Mouse (Mus musculus): ENCODE data around the gene Lpar1. TPM values are rescaled to one million over a fixed set of nuclear protein-coding genes. Genes with fewer than 3 reads are reported as not detected.
A peak's percentile ranks its signal among the peaks of the same experiment; 100 is the strongest.

The Lpar1 gene
- polyA plus RNA-seq (2015; fragmentation: Nextera tagmentation; extraction: Ambion mirVana): 20.4 and 23.2 TPM in 2 replicates

- Histone ChIP-seq H3K4me1 (replicated peaks) (peaks cover 12% of the 10 kb centered on the region; the same call in 1 of the 2 replicates), H3K9ac (peak within 1 kb of the TSS; percentile 60), H3K9me3 (no peaks in the 10 kb centered on the region), H3K27me3 (peaks cover 9% of the 10 kb centered on the region), H3K4me2 (peak within 1 kb of the TSS; percentile 96), H3K36me3 (no peaks in the 10 kb centered on the region), H3K27ac (replicated peaks) (0 out of 2 replicates have a peak within 1 kb of the TSS, but pooled peaks have one; percentile 49), H3K4me3 (peak within 1 kb of the TSS; percentile 82)
- ATAC-seq (ENCODE audit: low FRiP score, low read depth): peak; percentile 71
- 3% methylated on average over 19 of the region's 19 CpGs for WGBS
Measured at GRCm38 (mm10) chr4:58553631-58554358, at the start of gene Lpar1. Lpar1 (minus strand) TSS chr4:58553898.

- Histone ChIP-seq H3K4me1 (replicated peaks) (no peaks in the 10 kb centered on the region), H3K4me3 (no peak overlapping the region), H3K27me3 (no peaks in the 10 kb centered on the region), H3K9ac (no peak overlapping the region), H3K36me3 (no peaks in the 10 kb centered on the region), H3K27ac (replicated peaks) (no peak overlapping the region), H3K4me2 (no peak overlapping the region), H3K9me3 (no peaks in the 10 kb centered on the region)
- ATAC-seq (ENCODE audit: low FRiP score, low read depth): no peak
- 53% methylated on average over 2 of the region's 2 CpGs for WGBS
Measured at GRCm38 (mm10) chr4:58585942-58586341, 32.2 kb upstream of the Lpar1 start.

- no peak overlapping the region for H3K27ac ChIP-seq (replicated peaks)
- no peaks in the 10 kb centered on the region for H3K27me3 ChIP-seq
- no peaks in the 10 kb centered on the region for H3K9me3 ChIP-seq
- no peak overlapping the region for H3K4me3 ChIP-seq
- H3K4me2 ChIP-seq: no peak overlapping the region
- no peak for ATAC-seq (ENCODE audit: low FRiP score, low read depth)
- no peak overlapping the region for H3K9ac ChIP-seq
- no peaks in the 10 kb centered on the region for H3K4me1 ChIP-seq (replicated peaks)
- 86% methylated on average over 7 of the region's 7 CpGs for WGBS
- H3K36me3 ChIP-seq: no peaks in the 10 kb centered on the region
Measured at GRCm38 (mm10) chr4:58581191-58581590, 27.5 kb upstream of the Lpar1 start.

GRCm38 (mm10) chr4:58580516-58580915, 26.8 kb upstream of the Lpar1 start:
- no peaks in the 10 kb centered on the region for H3K36me3 ChIP-seq
- no peaks in the 10 kb centered on the region for H3K4me1 ChIP-seq (replicated peaks)
- H3K27me3 ChIP-seq: no peaks in the 10 kb centered on the region
- WGBS: 88% methylated on average over 5 of the region's 5 CpGs
- ATAC-seq (ENCODE audit: low FRiP score, low read depth): no peak
- no peak overlapping the region for H3K27ac ChIP-seq (replicated peaks)
- no peak overlapping the region for H3K4me3 ChIP-seq
- no peak overlapping the region for H3K4me2 ChIP-seq
- no peak overlapping the region for H3K9ac ChIP-seq
- no peaks in the 10 kb centered on the region for H3K9me3 ChIP-seq

GRCm38 (mm10) chr4:58580098-58580497, 26.4 kb upstream of the Lpar1 start:
- no peaks in the 10 kb centered on the region for H3K4me1 ChIP-seq (replicated peaks)
- no peaks in the 10 kb centered on the region for H3K27me3 ChIP-seq
- ATAC-seq (ENCODE audit: low FRiP score, low read depth): no peak
- H3K36me3 ChIP-seq: no peaks in the 10 kb centered on the region
- no peak overlapping the region for H3K9ac ChIP-seq
- 87% methylated on average over 10 of the region's 10 CpGs for WGBS
- no peak overlapping the region for H3K27ac ChIP-seq (replicated peaks)
- no peak overlapping the region for H3K4me3 ChIP-seq
- no peak overlapping the region for H3K4me2 ChIP-seq
- no peaks in the 10 kb centered on the region for H3K9me3 ChIP-seq

GRCm38 (mm10) chr4:58578488-58578887, 24.8 kb upstream of the Lpar1 start:
- Histone ChIP-seq H3K27me3 (no peaks in the 10 kb centered on the region), H3K4me1 (replicated peaks) (no peaks in the 10 kb centered on the region), H3K9me3 (no peaks in the 10 kb centered on the region), H3K27ac (replicated peaks) (no peak overlapping the region), H3K4me3 (no peak overlapping the region), H3K36me3 (no peaks in the 10 kb centered on the region), H3K4me2 (no peak overlapping the region), H3K9ac (no peak overlapping the region)
- 52% methylated on average over 2 of the region's 2 CpGs for WGBS
- ATAC-seq (ENCODE audit: low FRiP score, low read depth): no peak

GRCm38 (mm10) chr4:58577382-58578048, 23.8 kb upstream of the Lpar1 start:
- H3K4me2 ChIP-seq: no peak overlapping the region

GRCm38 (mm10) chr4:58575831-58576230, 22.1 kb upstream of the Lpar1 start:
- no peaks in the 10 kb centered on the region for H3K9me3 ChIP-seq
- no peaks in the 10 kb centered on the region for H3K36me3 ChIP-seq
- H3K4me1 ChIP-seq (replicated peaks): no peaks in the 10 kb centered on the region
- WGBS: 92% methylated on average over 6 of the region's 6 CpGs
- no peaks in the 10 kb centered on the region for H3K27me3 ChIP-seq
- no peak overlapping the region for H3K9ac ChIP-seq
- no peak overlapping the region for H3K4me2 ChIP-seq
- H3K27ac ChIP-seq (replicated peaks): no peak overlapping the region
- no peak overlapping the region for H3K4me3 ChIP-seq
- ATAC-seq (ENCODE audit: low FRiP score, low read depth): no peak

More at GRCm38 (mm10) chr4:58577382-58578048, 23.8 kb upstream of the Lpar1 start:
- Histone ChIP-seq H3K9ac (no peak overlapping the region), H3K9me3 (no peaks in the 10 kb centered on the region), H3K27me3 (no peaks in the 10 kb centered on the region), H3K27ac (replicated peaks) (no peak overlapping the region), H3K4me3 (no peak overlapping the region), H3K36me3 (no peaks in the 10 kb centered on the region), H3K4me1 (replicated peaks) (no peaks in the 10 kb centered on the region)
- 51% methylated on average over 5 of the region's 5 CpGs for WGBS
- no peak for ATAC-seq (ENCODE audit: low FRiP score, low read depth)

GRCm38 (mm10) chr4:58574024-58574423, 20.3 kb upstream of the Lpar1 start:
- ATAC-seq (ENCODE audit: low FRiP score, low read depth): no peak
- WGBS: 84% methylated on average over 6 of the region's 6 CpGs
- Histone ChIP-seq H3K9ac (no peak overlapping the region), H3K36me3 (no peaks in the 10 kb centered on the region), H3K4me1 (replicated peaks) (no peaks in the 10 kb centered on the region), H3K4me3 (no peak overlapping the region), H3K4me2 (no peak overlapping the region), H3K9me3 (no peaks in the 10 kb centered on the region), H3K27me3 (no peaks in the 10 kb centered on the region), H3K27ac (replicated peaks) (no peak overlapping the region)

GRCm38 (mm10) chr4:58572446-58572845, 18.7 kb upstream of the Lpar1 start:
- Histone ChIP-seq H3K9ac (no peak overlapping the region), H3K4me1 (replicated peaks) (no peaks in the 10 kb centered on the region), H3K4me2 (no peak overlapping the region), H3K27me3 (no peaks in the 10 kb centered on the region), H3K27ac (replicated peaks) (no peak overlapping the region), H3K4me3 (no peak overlapping the region), H3K36me3 (no peaks in the 10 kb centered on the region), H3K9me3 (no peaks in the 10 kb centered on the region)
- no peak for ATAC-seq (ENCODE audit: low FRiP score, low read depth)
- WGBS: 76% methylated on average over 2 of the region's 2 CpGs

- H3K4me3 ChIP-seq: no peak overlapping the region
- no peaks in the 10 kb centered on the region for H3K4me1 ChIP-seq (replicated peaks)
- H3K9ac ChIP-seq: no peak overlapping the region
- no peaks in the 10 kb centered on the region for H3K27me3 ChIP-seq
- H3K27ac ChIP-seq (replicated peaks): no peak overlapping the region
- 33% methylated on average over 3 of the region's 3 CpGs for WGBS
- no peak for ATAC-seq (ENCODE audit: low FRiP score, low read depth)
- no peak overlapping the region for H3K4me2 ChIP-seq
- no peaks in the 10 kb centered on the region for H3K36me3 ChIP-seq
- H3K9me3 ChIP-seq: no peaks in the 10 kb centered on the region
Measured at GRCm38 (mm10) chr4:58571661-58572060, 18.0 kb upstream of the Lpar1 start.

GRCm38 (mm10) chr4:58571232-58571631, 17.5 kb upstream of the Lpar1 start:
- Histone ChIP-seq H3K4me1 (replicated peaks) (no peaks in the 10 kb centered on the region), H3K9me3 (no peaks in the 10 kb centered on the region), H3K4me3 (no peak overlapping the region), H3K27me3 (no peaks in the 10 kb centered on the region), H3K36me3 (no peaks in the 10 kb centered on the region), H3K9ac (no peak overlapping the region), H3K4me2 (no peak overlapping the region), H3K27ac (replicated peaks) (no peak overlapping the region)
- 3% methylated on average over 1 of the region's 1 CpGs for WGBS
- ATAC-seq (ENCODE audit: low FRiP score, low read depth): no peak
